Mouse (Mus musculus) urinary bladder, postnatal 36 days (tissue): Measurements from ENCODE around the gene Tnik.

Experiments used
- DNase-seq, 2 experiments: peaks; one replicate each; pipeline ENCODE4 v3.0.0; 2022; ENCODE audit warnings: low spot score in 2 of 2, mixed read lengths in 1 of 2

The Tnik gene

DNA sequence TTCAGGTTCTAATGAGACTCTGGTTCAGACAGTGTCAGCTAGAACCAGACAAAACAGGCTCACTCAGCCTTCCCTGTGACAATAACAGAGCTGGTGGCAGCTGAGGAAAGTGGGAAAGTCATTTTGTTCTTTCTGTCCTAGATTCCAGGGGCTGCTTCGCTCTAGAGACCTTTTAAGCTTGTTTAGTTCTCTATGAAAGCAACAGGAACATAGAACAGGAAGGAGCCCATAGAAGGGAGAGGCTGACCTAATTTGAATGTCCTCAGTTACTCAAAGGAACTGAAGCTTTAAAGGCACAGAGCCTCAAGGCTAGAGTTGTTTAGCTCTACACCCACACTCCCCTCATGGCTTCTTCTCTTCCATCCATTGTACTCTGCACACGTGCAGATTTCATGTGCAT lies 142.4 kb downstream of the Tnik start:
- no peak for DNase-seq

DNA sequence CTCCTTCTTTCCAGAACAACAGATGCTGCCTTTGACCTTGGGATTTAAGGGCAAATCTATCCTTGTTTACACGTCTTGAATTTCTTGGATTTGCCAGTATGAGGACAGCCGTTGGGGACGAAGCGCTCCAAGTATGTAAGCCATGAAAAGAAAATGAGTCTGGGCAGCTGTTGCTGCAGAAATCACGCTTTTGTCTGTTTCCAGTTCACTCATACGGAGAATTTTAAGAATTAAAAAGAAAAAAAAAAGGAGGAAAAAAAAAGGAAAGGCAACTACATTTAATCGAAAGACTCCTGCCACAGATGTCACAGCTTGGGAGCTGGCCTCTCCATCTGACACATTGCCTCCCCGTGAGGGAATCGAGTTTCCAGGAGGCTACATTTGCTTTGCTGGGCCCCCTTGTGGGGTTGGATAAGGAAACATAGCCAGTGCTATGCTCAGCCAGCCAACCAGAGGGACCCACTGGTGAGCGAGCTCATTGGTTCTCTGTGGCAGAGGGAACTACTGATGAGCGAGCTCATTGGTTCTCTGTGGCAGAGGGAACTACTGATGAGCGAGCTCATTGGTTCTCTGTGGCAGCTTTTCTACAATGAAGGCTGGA lies 145.9 kb downstream of the Tnik start:
- DNase-seq: peak; percentile 10 to 11

DNA sequence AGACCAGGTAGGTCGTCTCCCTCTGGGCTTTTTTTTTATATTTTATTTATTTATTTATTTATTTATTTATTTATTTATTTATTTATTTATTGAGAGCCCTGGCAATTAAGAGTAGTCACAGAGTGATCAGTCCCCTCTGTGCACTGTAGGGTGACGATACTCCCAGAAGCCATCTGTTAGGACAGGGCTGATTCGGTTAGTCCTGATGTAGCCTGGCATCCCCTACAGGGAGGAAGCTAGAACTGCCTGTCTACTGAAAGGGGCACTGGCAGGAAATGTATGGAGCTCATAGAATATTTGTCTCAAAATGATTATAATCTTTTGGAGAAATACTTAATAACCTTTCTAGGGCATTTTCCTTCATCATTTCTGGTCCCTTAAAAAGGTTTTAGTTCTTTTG lies 147.3 kb downstream of the Tnik start:
- no peak for DNase-seq

DNA sequence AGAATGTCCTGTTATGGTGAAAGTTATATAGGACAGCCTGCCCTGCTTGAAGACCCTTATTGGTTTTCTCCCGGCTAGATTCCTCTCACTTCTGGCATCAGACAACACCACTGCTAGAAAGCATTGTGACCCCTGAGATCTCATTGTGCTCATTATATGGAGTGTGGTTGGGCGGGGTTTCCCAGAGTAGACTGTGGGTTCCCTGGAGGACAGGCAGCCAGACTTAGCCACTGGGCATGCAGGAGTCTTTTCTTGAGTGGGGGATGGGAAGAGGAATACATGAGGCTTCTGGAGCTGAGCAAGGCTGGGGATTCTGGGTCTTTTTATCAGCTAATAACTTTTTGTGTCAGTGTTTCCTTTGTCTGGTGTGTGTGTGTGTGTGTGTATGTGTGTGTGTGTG lies 153.0 kb downstream of the Tnik start:
- no peak for DNase-seq

DNA sequence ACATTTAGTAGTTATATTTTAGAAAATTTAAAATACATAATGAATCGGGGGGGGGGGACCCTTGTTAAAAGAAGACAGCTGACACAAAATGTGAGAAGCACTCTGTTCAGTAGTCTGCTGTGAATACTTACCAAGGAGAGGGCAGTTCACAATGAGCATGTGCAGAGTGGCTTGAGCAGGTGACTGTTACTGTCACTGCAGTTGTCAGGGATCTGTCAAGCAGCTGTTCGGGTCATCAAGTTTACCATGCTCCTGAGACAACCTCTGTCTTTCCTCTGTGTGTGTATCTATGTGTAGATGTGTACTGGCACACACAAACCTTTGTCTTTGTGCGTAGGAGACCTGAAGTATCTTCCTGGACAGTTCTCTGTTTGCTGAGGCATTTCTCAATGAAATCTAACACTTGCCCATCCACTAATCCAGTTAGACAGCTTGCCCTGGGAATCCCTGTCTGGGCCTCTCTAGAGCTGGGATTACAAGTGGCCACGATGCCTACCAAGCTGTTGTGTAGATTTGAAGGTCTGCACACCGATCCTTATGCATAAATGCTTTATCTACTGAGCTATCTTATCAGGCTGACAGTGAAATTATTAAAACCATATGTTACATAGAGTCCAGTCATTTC lies 154.2 kb downstream of the Tnik start:
- no peak for DNase-seq

DNA sequence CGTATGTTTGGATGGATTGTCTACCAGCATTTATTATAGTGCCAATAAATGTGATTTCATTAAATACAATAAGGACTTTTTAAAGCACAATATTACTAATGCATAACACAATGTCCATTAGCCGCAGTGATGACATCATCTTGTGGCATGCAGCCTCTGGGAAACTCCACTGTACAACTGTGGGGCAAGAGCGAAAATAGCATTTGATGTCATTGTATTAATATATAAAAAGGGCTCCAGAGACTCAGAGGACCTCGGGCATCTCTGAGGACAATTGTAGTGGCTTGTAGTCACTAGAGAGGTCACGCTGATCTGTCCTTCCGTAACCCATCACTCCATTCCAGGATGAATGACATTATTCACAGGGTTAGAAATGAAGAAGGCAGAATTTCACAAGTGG lies 157.2 kb downstream of the Tnik start:
- no peak for DNase-seq

DNA sequence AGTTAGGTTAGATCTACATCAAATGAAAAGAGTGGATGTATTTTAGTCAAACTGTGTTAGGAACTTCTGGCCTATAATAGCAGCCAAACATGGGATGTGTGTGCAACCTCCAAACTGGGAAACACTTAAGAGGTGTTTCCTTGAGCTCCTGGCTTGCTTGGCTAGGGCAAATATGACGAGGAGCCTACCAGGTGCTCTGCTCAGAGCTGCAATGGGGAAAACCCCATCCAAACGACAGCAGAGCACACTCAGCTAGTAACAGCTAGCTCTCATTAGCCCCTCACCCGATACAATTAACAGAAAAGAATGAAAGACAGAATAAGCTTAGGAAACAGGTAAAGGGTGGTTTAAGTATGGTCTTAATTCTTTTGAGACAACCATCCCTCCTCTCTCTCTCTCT lies 157.7 kb downstream of the Tnik start:
- no peak for DNase-seq

DNA sequence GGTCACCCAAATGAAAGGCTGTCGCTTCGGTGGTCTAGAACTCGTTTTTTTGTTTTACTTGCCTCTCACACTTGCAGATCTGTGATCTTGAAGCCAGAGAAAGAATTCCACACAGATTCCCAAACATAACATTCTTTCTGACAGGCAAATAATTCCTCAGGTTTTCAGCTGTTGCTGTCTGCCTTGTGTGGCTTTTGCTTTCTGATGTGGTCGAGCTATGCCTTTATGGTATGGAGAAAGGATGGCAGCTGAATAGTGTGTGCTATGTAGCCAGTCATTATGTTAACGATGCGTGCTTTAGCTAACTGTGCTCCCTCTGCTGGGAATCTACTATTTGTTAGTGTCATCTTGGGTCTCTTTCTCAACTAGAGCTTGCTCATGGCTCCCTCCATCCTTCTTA lies 158.8 kb downstream of the Tnik start:
- DNase-seq: no peak

DNA sequence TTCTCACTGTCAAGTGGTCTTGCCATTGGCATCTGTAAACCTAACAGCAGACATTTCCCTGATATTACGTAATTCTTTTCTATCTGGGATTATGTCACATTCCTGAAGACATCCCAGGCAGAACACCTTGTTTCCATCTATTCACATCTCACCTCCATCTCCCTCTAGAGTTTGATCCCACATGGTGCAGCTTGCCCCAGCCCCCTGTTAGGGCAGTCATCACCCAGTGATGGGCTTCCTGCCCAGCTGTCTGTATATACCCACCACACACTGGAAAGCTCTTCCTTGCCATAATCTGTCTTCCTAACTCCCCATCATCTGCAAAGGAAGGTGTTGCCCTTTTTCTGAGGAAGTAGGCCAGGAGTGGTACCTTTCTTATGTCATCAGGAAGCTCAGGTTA lies 159.2 kb downstream of the Tnik start:
- DNase-seq: no peak

DNA sequence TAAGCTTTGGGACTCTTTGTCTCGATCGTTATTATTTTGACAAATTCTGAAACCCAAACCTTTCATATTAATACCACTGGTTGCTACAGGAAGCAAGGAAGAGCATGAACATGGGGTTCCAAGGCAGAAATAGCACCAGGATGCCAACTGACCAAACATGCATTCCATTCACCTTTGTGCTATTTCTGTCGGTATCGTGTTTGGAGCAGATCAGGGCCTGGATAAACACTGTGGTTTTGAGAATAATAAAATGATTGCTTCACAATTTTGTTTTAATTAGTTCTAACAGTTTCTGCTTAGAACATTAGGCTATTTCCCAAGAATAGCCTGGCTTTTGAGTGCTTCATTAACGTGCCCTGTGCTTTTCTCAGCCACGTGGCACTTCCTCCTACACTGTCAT lies 162.9 kb downstream of the Tnik start:
- DNase-seq: no peak

DNA sequence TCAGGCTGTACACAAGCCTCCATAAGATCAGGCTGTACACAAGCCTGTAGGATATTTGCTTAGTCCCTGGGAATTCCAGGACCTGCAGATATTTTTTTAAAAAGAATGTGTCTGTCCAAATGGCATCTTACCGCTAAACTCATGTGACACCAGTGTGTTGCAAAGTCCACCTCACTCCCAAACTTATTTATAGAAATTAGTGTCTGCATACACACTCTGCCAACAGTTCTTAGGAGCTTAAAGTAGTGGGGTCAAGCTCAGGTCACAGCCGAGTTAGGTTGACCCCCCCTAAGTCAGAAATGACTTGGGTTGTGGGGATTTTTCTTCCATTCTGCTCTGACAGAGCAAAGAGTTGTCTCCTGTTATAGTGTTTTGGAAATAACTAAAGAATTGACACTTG lies 168.4 kb downstream of the Tnik start:
- DNase-seq: no peak

DNA sequence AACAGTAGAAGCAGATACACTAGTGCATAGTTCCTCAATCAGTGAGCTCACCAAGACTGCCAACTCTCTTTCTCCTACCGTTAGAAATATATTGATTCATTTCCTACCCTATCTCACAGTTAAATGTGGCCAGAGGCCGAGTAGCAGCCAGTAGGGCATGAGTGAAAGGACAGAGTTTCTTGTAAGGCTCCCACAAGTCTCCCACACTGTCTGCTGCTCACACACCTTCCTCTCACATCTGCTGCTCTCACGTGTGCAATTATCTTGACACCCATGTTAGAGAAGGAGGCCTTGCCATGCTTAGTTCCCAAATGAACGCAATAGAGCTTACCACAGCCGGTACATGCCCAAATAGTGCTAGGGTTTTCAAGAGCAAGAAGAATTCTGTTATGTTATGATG lies 169.3 kb downstream of the Tnik start:
- no peak for DNase-seq

DNA sequence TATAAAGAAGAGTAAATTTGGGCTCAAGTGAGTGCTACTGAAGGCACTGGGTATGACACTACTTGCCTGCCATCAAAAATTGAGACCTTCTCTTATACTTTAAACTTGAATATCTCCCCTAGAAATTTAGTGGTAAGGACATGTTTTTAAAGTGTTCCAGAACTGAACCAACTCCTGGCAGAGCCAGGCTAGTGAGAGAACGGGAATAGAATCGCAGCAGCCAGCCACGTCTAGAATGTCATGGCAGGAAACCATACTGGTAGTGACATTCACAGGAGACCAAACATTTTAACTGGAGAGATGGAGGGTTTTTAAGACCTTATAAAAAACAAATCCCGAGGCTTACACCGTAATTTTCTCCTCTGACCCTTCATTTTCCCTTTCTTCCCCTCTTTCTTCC lies 172.5 kb downstream of the Tnik start:
- no peak for DNase-seq

DNA sequence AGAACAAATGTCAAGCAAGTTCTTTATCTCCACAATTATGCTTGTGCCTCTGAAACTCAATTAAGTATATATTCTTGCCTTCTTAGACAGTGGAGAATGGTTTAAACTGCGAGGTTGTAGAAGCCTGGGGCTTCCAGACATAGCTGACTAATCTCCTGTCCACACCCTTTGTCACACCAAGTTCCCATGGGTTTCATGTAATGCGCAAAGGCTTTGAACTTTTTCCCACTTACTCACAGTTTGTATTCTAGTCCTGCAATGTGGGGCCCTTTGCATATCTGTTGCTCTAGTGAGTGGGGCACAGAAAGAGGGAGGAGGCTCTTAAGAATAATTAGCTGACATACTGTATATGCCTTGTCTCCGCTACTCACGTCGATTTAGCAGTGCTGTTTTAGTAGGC lies 174.4 kb downstream of the Tnik start:
- no peak for DNase-seq

DNA sequence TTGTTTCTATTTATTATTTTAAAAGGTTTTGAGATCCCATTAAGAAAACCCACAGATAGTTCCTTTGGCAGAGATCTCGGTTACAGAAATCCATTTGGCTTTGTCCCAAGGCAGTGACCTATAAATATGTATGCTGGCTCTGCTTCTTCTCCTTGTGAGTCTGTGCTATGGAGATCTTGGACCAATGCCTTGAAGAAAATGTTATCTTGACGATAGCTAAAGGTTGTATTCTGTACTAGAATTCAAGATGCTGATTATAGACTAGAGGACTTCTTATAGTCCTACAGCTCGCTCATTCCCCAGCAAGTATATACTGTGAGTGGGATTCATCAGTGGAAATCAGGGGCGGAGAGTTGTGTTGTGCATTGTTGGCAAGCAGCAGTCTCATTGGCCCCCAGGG lies 178.5 kb downstream of the Tnik start:
- no peak for DNase-seq

DNA sequence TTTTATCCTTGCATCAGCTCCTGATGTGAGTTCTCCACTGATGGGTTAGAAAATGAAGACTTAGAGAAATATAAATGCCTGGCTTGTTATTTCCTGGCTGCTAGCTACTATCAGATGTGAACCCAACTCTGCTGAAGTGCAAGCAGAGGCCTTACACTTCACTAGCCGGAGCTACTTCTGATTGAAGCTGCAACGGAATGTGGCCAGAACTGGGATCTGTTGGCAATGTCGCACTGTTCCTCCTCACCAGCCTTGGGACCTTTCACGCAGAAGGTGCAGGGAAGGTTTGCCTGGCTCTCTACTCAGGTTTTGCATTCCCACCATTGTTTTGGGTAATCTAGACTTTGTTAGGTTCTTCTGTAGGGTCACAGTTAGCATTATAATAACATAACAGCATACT lies 179.1 kb downstream of the Tnik start:
- DNase-seq: no peak

DNA sequence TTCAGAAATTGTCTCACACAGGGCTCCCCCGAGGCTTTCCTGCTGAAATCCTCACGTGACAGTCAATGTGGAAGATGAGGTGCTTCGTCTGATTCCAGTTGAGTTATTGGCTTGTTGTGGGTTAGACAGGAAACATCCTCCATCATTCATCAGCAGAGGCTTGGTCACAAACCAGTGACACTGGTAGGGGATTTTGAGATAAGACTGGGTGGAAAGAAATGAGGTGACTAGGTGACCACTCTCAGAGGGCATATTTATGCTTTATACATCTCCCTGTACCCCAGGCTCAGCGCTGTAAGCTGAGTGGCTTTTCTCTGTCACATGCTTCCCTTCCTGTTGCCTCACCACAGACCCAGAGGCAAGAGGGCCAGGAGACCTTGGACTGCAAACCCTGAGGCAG lies 184.9 kb downstream of the Tnik start:
- DNase-seq: no peak

DNA sequence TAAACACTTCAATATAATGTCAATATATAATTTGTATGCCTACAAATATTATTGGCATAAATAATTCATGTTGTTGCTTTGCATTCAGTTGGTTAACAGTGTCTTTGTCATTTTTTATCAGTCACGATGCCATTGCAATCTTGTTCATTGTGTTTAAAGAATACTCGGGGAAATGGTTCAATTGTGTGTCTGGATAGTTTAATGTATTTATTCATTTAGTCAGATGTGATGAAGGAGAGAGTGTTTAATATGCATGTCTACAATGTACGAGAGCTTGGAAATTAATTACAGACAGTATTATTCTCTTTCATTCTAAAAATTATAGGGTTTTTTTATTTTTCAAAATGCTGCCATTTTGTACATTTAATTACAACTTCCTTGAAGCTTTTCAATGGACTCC lies 190.4 kb downstream of the Tnik start:
- DNase-seq: no peak

DNA sequence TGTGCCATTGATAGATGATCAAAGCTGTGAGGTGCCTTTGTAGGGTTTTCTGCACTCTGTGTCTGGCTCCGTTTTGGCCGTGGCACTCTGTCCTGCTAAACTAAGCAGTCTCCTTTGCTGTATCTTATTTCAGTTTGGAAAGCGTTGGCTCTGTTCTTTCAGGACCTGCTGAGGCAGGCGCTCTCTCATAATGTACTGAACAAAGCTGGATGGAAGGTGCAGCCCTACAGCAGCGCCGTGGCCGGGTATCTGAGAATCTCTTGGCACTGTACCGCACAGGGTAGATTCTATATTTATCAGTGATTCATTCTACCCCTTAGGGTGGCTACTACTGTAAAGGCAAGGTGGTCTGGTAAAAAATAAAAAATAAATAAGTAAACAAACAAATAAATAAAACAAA lies 193.8 kb downstream of the Tnik start:
- no peak for DNase-seq

DNA sequence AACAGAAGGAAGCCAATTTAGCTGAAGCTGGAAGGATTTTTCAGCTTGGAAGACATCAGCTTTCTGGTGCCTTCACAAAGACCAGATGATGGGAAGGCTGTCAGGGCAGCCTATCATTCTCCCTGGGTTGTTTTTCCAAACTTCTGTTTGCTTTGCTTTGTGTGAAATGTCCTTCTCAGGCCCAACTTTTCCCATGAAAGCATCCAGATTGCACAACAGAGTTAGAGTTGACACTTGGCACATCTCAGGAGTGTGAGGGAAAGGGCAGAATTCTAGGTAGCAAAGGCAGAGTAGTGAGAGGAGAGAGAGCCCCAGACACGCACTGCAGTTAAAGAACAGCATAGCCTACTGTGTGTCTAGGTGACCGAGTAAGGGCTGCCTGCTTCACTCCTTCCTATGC lies 194.5 kb downstream of the Tnik start:
- no peak for DNase-seq

DNA sequence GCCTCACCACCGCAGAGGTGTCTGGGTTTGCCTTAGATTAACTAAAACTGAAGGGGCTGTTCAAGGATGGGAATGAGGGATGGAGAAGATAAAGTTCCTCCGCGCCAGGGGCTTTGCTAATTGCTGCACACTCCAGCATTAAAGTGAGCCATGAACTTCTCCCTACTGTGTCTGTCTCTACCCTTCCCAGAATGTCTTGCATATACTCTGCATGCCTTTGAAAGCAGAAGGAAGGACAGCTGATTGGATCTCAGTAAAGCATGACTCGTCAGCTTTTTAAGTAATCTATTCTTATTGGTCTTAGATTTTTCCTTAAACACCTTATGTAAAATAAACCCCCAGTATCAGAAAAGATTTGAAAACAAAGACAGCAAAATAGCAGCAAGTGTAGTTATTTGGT lies 203.7 kb downstream of the Tnik start:
- no peak for DNase-seq

DNA sequence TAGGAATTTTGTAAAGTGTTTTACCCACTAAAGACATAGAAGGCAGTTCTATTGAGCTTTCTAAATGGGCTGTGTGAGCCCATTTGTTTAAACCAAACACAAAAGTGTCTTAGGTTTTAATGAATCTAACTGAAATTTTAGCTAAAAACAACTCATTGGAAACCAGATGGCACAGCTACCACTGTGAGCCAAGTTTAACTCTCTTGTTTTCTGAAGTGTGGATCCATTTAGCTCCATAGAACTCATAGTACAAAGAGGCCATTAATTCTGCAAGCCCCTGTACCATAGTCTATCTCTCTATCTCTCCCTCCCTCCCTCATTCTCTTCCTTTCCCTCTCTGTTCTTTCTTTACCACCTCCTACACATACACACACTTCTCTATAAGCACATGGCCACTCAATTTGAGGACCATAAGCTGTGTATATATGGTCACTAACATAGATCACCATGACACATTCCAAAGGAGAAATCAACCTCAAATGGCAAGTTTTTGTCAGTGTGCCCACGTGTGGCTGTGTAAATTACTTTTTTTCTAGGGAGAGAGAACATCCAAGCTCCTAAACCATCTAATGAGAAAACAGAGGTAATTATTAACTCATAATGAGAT lies 204.2 kb downstream of the Tnik start:
- no peak for DNase-seq

DNA sequence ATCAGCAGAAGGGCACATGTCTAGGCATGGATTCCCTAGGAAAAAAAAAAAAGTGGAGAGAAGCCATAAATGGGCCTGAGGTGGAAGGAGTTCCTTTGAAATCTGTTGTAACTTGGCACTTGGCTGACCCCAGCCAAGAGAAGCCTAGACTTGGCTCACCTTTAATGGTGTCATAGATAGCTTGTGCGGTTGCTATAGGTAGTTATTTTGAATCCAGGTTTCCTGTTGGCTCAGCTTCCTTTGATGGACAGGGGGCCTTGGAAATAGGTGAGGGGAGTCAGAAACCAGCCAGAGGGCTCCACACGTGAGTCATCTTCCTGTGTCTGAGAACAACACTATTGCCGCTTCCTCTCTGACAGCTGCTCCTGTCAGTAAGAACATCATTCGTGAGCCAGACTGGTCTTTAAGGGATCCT lies 204.9 kb downstream of the Tnik start:
- DNase-seq: no peak

DNA sequence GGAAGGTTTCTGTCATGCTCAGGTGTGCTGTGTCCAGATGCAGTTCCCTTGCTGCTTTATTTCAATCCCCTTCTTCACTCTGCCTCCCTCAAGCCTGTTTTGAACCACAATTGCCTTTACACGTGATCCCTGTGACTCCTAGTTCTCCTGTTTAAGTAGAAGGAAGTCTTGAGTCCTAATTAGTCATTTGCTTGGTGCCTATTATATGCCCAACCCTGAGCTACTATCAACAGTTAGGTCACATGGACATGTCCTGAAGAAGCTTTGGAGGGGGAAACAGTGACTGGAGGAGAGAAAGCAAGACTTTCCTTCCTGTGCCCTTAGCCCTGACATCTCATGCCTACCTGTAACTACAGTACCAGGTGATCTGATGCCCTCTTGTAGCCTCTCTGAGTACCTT lies 210.4 kb downstream of the Tnik start:
- no peak for DNase-seq
